Mouse (Mus musculus): ENCODE results near the gene Aox2.

Gene Aox2

DNA sequence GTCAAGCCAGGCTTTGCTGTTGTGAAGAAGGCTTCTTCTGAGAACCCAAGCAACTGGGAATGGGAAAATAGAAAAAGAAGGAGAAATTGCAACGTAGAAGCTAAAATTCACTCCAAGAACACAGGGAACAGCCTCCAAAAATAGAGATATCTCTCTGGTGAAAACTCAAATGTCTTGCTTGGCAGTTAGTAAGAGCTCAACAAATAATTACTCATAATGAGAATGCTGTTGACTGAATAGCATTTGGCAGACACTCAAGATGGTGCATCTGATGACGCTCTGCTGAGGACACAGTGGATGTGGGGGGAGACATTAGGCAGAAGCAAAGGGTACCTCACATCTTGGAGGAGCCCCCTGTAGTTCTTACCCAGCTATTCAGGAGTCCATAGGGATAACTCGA is 10.0 kb downstream of the Aox2 start:
- DNase-seq (ENCODE audit: low spot score) = no peak

DNA sequence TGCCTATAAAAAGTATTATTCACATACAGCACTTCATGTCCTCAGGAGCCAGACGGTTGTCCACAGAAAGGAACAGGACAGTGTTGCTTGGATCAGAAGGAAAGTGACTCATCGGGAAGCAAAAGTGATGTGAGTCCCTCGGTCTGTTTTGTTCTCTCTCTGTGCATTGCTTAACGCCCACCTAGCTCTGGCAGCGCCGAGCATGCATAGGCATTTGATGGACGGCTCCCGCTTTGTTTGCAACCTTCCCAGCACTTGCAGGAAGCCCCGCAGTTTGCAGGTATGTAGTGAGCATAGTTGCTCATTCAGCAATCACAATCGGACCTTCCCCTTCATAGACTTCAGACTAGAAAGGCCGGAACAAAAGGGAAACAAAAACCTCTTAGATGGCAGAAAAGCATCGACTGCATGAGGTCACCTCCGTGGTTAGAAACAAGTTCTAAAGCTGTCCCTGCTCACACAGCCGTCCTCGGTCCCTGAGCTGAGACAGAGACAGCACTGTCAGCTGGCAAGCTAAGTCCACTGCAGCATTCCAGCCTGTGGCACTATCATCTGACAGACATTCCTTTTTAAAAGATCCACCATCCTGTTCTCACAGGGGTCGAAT is 11.8 kb downstream of the Aox2 start:
- no peak for DNase-seq (ENCODE audit: low spot score)

DNA sequence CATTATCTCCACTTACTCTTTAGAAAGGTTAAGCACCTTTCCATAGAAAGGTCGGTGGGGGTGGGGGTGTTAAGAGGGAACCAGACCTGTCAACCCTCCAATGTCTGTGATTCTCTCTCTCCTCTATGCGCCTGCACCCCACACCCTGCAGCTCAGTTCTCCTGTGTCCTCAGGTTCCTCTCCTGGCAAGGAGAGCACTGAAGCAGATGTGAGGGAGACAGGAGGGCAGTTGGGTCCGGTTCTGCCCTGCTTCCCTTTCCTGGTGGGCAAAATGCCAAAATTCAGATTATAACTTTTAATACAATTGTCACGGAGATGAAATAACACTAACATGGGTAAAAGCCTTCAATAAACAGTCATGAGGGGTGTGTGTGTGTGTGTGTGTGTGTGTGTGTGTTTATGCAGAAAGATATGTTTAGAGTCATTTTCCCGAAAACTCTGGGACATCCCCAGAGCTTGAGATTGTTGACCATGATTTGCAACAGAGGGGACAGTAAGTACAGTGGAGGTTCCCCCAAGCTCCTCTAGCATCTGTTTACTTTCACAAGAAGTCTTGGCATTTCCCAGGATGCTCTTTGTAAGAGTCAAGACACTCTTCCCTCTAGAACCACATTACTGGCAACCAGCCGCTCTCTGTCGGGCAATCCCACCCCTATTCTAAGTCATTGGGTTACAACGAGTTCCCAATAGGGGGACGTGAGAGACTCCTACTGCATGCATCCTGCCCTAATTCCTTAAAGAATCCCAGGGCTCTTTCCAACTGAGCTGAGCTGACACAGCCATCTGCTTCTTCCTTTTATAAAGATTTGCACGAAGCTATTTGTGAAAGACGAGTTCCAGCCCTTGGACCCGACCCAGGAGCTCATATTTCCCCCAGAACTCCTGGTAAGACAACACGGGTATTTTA is 13.5 kb downstream of the Aox2 start:
- DNase-seq (ENCODE audit: low spot score) = no peak

DNA sequence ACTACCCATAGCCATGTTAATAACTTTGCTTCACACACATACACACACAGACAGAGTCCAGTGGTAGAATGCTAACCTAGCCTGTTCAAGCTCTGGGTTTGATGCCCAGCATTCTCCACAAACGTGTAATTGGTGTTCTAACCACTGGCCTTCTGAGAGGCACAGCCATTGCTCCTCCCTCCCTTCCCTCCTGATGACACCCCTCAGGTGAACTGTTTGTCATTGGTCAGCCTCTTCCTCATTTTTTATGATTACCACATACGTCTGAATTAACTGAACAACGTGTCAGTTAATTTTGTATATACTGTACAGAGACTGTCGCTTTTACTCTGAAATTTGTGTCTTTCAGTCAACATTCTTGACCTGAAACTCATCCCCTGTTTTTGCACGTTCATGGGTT is 16.6 kb downstream of the Aox2 start:
- DNase-seq (ENCODE audit: low spot score) = no peak

DNA sequence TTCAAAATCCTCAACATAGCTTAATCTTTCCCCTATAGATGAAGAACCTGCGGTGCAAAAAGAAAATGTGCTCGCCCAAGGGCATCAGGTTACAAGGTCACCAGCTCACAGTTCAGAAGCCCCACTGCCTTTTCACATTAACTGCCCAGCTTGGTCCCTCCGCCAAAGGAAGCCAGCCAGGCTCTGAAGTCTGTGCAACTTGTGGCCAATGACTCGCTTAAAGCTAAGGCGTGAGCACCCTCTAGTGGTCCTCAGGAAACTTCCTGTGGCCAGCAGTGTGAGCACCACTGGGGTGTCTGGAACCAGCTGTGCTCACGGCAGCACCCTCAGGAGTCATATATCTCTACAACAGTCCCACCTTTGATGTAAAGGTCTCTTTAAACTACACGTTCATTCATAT is 18.2 kb downstream of the Aox2 start:
- DNase-seq (ENCODE audit: low spot score) = peak; percentile 74

DNA sequence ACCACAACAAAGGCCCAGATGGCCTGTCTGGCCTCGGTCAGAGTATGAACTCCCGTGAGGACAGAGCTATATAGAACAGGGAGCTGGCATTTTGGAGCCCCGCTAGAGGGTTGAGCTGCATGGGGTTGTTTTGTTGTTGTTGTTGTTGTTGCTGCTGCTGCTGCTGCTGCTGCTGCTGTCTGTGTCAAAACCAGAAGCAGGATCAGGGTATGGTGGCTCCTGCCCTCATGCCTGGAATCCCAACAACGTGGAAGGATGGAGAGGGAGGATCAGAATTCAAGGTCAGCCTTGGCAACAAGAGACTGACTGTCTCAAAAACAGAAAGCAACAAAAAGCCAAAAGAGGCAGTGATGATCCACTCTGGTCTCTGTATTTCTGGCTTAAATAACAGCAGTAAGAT is 18.7 kb downstream of the Aox2 start:
- peak; percentile 65 for DNase-seq (ENCODE audit: low spot score)

DNA sequence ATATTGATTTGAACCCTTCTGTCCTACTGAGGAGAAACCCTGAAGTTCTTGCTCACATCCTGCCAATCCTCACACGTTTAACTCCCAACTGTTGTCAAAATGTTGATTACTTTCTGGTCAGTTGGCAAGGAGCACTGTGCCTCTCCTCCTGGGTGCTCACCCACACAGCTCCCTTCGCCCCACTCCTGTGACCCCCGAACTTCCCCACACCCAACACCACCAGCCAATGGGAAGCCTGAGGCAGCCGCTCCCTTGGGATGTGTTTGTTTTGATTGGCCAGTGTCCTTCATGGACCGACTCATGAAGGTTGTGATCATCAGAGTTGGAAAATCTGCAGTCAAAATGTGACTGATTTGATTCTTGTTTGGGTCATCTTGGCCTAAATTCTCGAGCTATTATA is 20.2 kb downstream of the Aox2 start:
- peak; percentile 64 for DNase-seq (ENCODE audit: low spot score)

DNA sequence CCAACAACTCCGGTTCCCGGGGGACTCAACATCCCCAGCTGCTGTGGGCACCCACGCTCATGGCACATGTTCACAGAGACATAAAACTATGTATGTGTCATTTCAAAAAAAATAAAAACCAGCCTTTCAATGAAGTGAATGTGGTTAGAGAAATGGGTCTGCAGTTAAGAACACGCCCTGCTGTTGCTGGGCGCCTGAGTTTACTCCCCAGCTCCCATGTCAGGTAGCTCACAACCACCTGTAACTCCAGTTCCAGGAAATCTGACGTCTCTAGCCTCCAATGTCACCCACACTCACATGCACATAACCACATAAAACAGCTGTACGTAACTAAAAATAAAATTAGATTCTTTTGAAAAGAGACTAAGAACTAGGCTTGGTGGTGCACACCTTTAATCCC is 22.9 kb downstream of the Aox2 start:
- no peak for DNase-seq (ENCODE audit: low spot score)

DNA sequence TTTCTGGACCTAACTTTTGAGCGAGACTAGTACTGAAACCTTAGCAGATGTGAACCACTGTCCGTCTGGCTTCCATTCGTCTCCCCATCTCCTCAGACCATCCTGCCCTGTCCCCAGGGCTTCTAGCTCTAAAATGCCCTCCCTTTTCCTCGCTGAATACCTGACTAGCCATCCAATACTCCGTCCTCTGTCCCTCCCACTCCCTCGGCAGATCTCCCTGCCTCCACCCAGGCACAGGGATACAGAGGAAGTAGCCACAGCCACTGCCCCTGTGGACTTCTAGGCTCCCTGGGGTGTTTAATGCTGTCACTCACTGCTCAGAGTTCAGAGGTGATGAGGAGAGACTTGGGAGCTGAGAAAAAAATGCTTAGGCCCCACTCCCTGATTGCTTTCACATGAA is 23.9 kb downstream of the Aox2 start:
- no peak for DNase-seq (ENCODE audit: low spot score)

DNA sequence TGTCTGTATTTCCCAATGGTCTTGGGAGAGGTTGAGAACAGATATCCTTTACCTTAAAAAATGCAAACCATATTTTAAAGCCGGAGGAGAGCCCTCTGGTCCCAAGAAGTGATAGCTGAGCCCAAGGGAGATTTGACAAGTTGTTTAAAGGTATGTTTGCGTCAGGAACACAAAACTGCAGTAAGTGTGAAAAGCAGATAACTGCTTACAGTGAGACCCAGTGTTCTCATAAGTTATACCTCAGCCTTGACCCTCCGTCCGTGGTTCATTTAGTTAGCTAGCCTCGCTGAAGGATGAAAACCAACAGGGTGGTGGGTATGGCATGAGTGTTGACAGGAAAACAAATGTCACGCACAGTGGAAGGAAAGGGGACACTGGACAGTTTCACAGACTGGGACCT is 24.9 kb downstream of the Aox2 start:
- no peak for DNase-seq (ENCODE audit: low spot score)

DNA sequence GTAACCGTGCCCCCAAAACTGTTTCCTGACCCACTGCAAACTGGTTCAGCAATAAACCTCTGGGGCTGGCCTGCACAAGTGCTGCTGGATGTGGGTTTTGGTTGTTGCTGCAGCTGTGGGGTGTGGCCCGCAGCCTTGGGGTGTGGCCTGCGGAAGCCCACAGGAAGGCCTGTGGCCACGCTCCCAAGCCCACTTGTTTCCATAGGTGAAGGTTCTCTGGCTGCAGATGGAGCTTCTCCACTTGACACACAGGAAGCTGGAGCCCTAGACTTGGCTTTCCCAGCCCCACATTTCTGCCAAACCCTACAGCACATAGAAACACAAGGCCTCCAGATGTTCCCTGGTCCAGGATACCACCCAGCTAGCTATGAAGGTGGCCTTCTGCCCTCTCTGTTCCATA is 25.6 kb downstream of the Aox2 start:
- DNase-seq (ENCODE audit: low spot score) = peak; percentile 40

DNA sequence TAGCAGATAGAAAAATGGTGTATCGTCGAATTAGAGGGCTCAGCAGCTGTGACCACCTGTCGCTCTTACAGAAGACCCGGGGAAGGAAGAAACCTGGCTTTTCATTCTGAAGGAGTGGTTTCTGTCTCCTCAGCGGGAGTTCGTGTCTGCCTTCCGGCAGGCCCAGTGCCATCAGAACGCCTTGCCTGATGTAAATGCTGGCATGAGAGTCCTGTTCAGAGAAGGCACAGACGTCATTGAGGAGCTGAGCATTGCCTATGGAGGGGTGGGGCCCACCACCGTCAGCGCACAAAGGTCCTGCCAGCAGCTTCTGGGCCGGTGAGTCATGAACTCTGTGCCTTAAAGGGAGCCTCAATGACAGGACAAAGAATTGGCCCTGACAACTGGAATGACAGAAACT is 26.2 kb downstream of the Aox2 start:
- DNase-seq (ENCODE audit: low spot score) = no peak

DNA sequence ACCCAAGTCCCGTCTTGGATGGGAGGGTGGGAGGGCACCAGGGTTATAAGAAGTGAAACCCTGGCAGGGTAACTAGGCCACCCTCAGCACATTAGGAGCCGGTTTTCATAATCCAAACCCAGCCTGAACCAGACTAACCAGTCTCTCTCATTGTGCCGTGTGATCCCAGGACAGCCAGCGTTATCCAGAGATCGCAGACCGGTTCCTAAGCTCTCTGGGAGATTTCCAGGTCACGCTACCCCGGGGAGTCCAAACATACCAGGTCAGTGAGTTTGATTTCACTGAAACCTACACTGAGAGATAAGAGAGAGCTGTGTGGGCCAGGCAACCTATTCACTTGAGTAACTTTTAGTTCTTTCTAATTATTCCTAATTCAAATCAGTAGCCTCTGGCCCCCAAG is 29.1 kb downstream of the Aox2 start:
- DNase-seq (ENCODE audit: low spot score) = peak; percentile 77

DNA sequence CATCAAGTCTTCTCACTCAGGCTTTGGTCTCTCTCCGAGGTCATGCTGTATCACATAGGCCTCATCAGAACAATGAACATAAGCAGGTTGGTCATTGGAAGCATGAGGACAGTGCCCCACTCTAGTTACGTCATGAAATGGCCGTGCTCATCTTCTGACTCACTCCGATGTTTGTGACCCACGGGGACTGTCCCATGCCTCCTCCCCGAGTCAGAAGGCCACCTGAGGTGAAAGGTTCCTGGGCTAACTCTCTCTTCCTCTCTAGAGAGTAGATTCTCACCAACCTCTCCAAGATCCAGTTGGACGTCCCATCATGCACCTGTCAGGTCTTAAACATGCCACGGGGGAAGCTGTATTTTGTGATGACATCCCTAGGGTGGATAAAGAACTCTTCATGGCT is 30.5 kb downstream of the Aox2 start:
- DNase-seq (ENCODE audit: low spot score) = no peak

DNA sequence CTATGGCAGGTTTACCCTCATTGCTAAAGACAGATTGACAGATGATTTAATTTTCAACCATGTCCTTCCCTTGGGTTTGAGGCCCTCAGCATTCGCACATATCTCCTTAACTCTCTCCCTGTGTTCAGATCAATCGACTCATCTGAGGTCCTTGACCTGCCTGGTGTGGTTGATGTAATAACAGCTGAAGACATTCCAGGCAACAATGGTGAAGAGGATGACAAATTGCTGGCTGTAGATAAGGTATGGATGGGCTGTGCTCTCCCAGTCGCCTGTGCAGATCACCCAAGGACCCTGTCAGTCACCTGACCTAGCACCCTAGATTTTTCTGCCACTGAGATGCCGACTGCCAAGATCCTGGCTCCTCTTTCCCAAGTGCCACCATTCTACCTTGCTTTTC is 31.7 kb downstream of the Aox2 start:
- no peak for DNase-seq (ENCODE audit: low spot score)

DNA sequence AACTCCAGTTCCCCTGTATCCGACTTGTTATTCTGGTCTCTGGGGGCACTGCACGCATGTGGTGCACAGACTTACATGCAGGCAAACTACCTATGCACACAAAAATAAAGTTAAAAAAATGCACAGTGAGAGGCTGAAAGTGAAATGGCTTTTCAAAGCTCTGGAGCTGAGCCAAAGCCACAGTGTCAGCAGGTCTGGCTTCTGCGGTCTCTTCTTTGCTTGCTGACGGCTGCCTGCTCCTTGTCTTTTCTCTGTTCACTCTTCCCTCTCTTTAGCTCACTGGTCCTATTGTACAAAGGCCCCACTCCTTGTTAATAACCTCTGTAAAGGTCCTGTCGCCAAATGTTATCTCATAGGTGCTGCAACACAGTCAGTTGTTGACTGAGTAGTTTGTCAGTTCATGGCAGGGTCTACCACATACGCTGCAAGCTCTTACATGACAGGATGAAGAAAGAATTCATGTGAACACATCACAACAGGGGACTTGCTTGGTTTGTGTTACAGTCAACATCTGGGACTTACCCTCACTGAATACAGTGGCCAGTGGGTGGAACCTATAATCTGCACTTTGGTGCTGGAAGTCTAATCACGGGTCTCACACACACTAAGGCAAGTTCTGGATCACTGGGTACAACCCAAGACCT is 33.2 kb downstream of the Aox2 start:
- peak; percentile 1 for DNase-seq (ENCODE audit: low spot score)

DNA sequence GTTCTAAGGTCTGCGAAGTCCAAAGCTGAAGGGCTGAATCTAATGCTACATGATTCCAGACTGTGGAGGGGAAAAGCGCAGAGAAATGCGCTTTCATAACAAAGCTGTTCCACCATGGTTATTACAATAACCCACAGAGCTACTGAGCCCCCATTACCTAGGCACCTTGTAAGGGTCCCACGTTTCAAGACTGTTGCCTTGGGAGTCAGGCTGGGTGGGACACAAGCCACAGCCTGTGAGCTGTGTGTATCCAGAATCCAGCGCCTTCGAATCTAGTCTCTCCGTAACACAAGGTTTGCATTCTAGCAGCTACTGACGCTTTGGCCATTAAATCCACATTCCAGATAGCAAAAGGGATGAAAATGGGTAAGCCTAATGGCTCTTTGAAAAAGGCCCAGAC is 35.0 kb downstream of the Aox2 start:
- DNase-seq (ENCODE audit: low spot score) = no peak

DNA sequence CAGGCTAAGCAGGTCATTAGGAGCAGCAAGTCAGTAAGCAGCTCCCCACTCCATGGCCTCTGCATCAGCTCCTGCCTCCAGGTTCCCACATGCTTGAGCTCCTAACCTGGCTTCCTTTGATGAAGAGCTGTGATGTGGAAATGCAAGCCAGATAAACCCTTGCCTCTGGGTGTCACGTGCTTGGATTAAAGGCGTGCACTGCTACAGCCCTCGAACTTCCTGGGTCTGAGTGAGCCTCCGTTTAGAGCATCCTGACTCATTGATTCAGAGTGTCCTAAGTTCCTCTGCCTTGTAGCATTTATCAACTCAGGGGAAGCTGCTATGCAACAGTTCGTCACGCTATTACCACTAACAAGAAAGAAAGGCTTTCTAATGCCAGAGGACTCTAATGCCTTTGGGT is 37.4 kb downstream of the Aox2 start:
- no peak for DNase-seq (ENCODE audit: low spot score)

DNA sequence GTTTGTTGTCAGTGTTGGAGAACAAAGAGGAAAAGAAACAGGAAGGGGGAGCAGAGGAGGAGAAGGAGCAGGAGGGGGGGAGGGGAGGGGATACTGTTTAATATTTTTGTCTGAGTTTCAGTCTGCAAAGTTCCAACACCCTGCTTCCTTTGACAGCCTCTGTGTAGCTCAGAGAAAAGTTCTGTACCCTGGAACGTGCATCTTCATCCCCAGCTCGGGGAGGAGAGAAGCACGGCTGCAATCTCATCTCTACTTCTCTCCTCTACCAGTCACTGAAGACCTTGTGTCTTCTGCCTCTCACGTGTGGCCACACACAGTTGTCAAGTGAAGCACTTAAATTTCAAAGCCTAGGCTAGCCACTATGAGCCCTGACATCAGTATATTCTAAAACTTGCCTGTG is 55.1 kb downstream of the Aox2 start:
- DNase-seq (ENCODE audit: low spot score) = no peak

DNA sequence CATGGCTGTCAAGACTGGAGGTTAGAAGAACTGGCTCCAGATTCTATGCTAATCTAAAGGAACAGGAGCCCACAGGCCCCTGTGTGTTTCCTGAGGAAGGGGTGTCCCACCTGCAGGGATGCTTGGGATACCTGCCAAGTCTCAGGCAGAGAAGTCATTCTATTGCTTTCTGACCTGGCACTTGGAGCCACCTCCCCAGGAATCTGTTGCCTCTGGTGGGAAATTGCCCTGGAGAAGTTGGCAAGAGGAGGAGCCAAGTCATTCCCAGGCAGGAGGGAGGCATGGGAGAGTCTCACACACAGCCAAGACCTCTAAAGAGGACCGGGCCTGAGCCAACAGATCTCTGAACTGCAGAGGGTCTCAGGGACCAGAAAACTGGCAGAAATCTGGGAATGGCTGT is 61.8 kb downstream of the Aox2 start:
- DNase-seq (ENCODE audit: low spot score) = no peak

DNA sequence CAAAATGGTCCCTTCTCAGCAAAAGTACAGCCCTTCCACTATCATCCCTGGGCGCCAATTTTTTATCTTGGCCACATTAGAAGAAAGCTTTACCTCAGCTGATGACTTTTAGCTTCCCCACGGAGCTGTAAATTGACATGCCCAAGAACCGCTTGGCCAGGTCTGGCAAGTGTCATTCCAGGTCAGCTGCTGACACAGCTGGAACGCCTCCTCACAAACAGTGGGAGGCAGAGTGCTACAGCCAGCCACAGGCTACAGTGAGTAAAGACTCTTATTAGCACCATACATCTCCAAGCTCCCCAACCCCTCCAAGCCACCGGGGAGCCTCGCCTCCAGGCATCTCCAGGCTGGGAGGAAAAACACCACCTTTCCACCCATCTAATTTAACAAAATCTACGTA is 63.5 kb downstream of the Aox2 start:
- DNase-seq (ENCODE audit: low spot score) = no peak

DNA sequence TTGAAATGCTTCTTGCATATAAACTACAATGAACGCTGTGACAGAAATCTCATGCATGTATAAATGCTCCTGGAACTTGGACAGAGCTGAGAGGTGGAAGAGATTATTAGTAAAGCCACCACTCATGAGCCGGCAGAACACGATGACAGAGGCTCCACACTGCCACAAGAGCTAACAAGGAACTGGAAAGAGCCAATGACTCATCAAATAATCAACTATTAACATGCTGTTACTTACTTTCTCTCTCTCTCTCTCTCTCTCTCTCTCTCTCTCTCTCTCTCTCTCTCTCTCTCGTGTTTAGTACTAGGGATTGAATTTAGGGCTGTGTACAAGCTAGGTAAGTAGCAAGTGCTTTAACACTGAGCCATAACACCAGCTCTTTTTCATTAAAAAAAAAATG is 65.7 kb downstream of the Aox2 start:
- no peak for DNase-seq (ENCODE audit: low spot score)

DNA sequence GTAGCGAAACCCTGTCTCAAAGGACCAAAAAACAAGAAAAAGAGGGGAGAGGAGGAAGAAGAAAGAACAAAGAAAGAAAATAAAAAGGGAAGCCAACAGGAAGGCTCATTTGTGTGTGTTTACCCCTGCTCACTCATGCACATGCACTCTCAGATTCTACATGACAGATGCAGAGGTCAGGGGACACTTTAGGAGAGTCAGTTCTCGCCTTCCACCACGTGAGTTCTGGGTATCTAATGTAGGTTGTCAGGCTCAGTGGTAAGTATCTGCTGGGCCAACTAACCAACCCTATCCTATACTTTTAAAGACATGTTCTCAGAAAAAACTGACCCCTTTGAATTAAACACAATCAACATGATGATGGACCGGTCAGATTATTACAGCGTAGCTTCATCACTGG is 66.4 kb downstream of the Aox2 start:
- no peak for DNase-seq (ENCODE audit: low spot score)

All from ovary, adult 18-20 months (tissue).